Mouse (Mus musculus): Measurements from ENCODE around the gene Lmod2. TPM values are rescaled to one million over a fixed set of nuclear protein-coding genes. Genes with fewer than 3 reads are reported as not detected.

The Lmod2 gene
- total RNA-seq, 2 experiments from 2014 or later: not detected

DNA sequence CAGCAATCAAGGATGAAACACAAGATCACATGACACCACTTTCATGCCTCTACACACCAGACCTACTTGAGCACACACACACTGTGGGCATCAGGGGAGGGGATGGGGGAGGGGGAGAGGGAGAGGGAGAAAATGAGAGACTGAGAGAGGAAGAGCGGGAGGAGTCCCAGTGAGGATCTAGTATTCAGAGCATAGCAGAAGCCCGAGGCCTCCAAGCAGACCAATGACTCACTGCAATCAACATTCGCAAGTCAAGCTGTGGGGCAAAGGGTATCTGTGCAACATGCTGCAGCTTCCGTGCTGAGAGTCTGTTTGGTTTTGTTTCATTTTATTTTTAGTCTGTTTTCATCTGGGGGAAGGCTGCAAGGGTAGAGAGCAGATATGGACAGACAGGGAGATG is 34.5 kb downstream of the Lmod2 start:
- no peak for ATAC-seq (replicated peaks; ENCODE audit: low FRiP score, poor library complexity, severe bottlenecking)

DNA sequence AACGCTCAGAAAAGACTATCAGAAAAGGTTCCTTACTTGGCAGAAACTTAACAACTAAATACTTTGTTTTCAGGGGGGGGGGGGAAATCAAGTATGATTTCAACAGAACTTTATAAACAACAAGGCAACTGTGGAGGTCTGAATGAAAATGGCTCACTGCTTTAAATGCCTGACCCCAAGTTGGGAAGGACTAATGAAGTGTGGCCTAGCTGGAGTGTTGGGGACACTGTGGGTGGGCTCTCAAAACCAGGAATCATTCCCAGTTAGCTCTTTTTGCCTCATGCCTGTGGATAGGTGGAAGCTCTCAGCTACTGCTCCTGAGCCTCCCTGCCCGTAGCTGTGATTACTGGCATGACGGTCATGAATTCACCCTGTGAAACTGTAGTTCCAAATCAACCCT is 36.5 kb downstream of the Lmod2 start:
- ATAC-seq (replicated peaks; ENCODE audit: low FRiP score, poor library complexity, severe bottlenecking): no peak

DNA sequence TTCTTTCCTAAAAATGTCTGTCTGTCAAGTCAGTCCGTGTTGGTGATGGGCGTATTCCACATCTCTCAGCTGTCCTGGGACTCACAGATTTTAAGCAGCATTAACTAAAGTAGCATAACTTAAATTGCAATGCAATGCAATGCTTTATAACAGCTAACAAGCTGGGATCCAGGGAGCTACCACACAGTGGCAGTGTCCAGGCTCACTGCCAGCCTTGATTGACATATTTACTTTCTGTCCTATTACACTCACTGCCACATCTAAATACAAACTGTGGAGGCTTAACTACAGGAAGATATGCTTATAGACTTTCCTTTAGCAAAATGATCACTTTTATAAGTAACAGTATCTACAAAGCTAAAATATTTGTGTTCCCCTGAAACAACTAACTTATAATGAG is 38.3 kb downstream of the Lmod2 start:
- no peak for ATAC-seq (replicated peaks; ENCODE audit: low FRiP score, poor library complexity, severe bottlenecking)

DNA sequence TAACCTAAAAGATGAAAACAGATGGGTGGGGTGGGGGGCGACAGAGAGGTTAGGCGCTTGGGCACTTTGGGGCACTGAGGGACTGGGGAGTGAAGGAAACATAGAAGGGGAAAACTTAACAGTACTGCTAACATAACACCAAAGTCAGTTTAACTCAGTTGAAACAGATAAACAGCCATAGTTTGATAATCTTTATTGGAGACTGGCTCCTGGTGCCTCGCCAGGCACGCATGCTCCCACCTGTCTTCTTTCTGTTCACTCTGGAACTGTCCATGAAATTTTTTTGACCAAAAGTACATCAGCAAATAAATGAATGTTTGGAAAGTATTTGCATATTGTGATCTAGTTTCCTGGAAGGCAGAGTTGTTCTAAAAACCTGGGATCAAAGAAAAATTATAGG is 43.7 kb downstream of the Lmod2 start:
- no peak for ATAC-seq (replicated peaks; ENCODE audit: low FRiP score, poor library complexity, severe bottlenecking)

DNA sequence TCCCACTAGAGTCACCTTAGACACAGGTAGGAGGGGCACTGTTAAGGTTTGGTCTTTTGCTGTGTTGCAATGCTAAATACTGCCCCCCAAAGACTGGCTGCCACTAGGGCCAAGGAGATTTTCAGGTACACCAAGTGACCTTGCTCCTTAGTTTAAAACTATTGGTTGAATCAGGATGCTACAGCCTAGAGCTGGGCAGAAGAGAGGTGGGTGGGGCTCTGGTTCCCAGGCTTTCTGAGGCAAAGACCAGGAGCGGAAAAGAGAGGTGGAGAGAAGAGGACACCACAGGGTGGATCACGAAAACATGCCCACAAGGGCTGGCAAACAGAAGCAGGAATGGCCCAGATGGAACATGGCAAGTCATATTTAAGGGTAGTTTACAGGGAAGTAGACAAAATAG is 44.6 kb downstream of the Lmod2 start:
- ATAC-seq (replicated peaks; ENCODE audit: low FRiP score, poor library complexity, severe bottlenecking): no peak

DNA sequence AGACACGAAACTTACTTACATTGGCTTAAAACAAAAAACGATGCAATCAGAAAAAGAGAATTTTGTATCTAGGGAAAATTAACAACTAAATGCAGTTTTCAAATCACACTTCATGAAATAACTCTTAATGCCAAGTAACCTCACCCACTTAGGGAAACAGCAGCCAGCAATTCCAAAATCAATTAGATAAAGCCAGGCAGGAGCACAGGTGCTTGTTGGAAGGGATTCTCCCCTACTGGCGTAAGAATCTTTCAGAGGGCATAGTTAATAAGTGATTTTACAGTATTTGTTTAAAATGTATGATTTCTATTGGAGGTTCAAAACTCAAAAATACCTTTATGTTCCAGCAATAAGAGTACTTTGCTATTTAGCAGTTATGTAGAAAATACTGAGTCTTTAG is 45.4 kb downstream of the Lmod2 start:
- ATAC-seq (replicated peaks; ENCODE audit: low FRiP score, poor library complexity, severe bottlenecking): no peak

DNA sequence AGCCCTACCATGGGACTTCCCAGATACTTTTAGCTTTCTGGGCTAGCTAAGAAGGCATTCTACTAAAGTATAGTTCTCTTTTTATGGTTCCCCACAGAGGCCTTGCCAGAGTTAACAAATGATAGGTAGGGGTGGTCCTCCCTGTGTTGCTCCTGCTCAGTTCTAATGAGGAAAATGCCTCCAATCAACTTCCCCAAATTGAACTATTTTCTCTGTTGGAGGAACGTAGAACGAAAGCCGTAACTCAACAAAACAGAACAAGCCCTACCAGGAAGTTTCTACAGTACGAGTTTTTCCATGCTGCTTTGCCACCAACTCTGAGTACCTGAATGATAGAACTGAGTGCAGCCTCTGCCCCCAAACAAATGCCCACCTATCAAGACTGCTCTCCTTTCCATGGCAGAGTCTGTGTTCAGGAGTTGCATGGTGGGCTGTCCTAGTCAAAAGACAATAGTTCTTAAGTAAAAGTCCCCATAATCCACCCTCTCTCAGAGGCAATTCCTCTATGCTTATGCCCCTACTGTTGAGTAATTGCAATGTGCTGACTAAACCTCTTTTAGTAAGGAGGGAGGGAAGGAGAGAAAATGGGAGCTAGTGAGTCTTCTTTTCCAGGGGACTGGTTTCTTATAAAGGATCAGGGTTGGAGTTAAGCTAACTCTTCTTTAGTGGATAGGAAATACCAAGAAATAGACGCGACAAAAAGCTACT is 47.9 kb downstream of the Lmod2 start:
- no peak for ATAC-seq (replicated peaks; ENCODE audit: low FRiP score, poor library complexity, severe bottlenecking)

DNA sequence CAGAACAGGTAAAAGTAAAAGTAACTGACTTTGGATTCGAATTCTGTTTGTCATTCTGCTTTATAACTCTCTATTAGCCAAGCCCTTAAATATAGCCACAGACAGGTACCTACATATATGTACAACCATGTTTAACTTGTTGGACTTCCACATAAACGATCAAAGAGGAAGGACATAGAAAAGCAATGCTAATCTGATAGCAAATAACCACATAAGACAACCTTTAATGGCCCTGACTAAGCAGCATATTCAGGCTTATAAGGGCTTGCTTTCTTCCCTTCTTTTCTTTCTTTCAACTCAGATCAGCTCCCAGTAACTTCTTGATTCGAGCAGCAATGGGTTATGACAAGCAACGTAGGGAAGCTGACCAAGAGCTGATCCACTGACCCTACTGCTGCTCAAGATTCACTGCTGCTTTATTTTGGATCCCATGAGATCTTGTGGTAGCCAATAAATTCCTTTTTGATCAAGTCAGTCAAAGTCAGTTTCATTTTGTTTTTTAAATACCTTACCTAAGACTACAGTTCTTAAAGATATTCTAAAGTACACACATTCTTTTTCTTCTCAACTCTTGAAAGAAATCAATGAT is 49.6 kb downstream of the Lmod2 start:
- no peak for ATAC-seq (replicated peaks; ENCODE audit: low FRiP score, poor library complexity, severe bottlenecking)

DNA sequence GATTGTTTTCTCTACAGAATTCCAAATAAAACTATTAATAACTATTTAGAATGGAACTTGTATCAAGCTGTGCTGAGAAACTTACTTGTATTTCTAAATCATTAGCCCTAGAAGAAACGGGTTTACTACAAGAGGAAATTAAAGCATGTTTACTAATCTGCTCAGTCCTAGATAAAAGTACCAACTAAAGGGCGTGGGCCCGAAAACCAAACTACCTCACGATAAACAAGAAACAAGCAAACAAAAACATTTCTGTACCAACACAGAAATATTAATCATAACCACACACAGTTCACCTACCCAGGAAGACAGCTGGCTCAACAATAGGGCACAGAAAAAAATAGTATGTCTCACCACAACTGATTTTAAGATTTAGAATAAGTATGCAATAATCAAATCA is 50.8 kb downstream of the Lmod2 start:
- no peak for ATAC-seq (replicated peaks; ENCODE audit: low FRiP score, poor library complexity, severe bottlenecking)

DNA sequence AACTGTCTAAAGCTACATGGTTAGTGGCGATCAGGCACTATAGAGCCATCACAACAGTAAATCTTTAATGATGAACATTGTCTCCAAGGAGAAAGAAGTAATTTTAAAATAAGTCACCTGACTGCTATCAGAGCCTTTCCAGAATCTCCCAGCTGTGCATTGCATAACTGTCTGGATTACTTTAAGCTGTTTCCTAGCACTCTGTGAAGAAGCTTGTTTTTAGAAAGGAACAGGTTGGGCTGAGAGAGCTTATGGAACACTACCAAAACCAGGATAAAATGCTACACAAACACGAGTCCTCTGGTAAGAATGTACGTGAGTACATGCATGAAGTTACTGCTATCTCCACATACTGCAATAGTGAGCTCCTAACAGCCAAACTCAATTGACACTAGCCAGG is 53.2 kb downstream of the Lmod2 start:
- no peak for ATAC-seq (replicated peaks; ENCODE audit: low FRiP score, poor library complexity, severe bottlenecking)

DNA sequence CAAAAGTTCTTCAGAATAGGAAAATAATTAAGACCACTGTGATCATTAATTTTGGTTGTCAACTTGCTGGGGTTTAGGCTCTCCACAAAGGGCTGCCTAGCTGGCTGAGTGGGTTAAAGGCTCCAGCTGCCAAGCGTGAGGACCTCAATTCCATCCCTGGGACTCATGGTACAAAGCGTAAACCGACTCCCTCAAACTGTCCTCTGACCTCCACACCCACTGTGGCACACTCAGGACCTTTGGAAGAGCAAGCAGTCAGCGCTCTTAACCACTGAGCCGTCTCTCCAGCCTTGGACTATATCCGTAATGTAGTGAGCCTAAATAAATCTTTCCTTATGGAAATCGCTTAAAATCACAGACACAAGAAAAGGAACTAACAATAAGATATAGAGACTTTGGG is 54.0 kb downstream of the Lmod2 start:
- no peak for ATAC-seq (replicated peaks; ENCODE audit: low FRiP score, poor library complexity, severe bottlenecking)

Other genes with a start within 250 kb of the Lmod2 start
- gene Iqub, start 82.7 kb upstream of the Lmod2 start, total RNA-seq (2015; ENCODE audit: low replicate concordance): not detected in 2 replicates
- not detected in 2 replicates for gene Iqub, start 82.7 kb upstream of the Lmod2 start, total RNA-seq (2017; ENCODE audit: low replicate concordance)
- gene Ndufa5, start 69.7 kb upstream of the Lmod2 start, total RNA-seq (2015; ENCODE audit: low replicate concordance): 14.0 and 24.2 TPM in 2 replicates
- gene Ndufa5, start 69.7 kb upstream of the Lmod2 start, total RNA-seq (2017; ENCODE audit: low replicate concordance): 44.5 and 82.2 TPM in 2 replicates
- gene Asb15, start 69.6 kb upstream of the Lmod2 start, total RNA-seq (2015; ENCODE audit: low replicate concordance): not detected in 2 replicates
- not detected in 2 replicates for gene Asb15, start 69.6 kb upstream of the Lmod2 start, total RNA-seq (2017; ENCODE audit: low replicate concordance)
- 13.2 and 18.8 TPM in 2 replicates for gene Wasl, start 67.2 kb downstream of the Lmod2 start, total RNA-seq (2015; ENCODE audit: low replicate concordance)
- gene Wasl, start 67.2 kb downstream of the Lmod2 start, total RNA-seq (2017; ENCODE audit: low replicate concordance): 13.1 and 17.4 TPM in 2 replicates
- gene Hyal6, start 135.5 kb downstream of the Lmod2 start, total RNA-seq (2015; ENCODE audit: low replicate concordance): not detected in 2 replicates
- gene Hyal6, start 135.5 kb downstream of the Lmod2 start, total RNA-seq (2017; ENCODE audit: low replicate concordance): not detected in 2 replicates
- gene Hyal4, start 150.6 kb downstream of the Lmod2 start, total RNA-seq (2015; ENCODE audit: low replicate concordance): not detected in 2 replicates
- not detected in 2 replicates for gene Hyal4, start 150.6 kb downstream of the Lmod2 start, total RNA-seq (2017; ENCODE audit: low replicate concordance)
- gene Spam1, start 193.4 kb downstream of the Lmod2 start, total RNA-seq (2015; ENCODE audit: low replicate concordance): not detected in 2 replicates
- gene Spam1, start 193.4 kb downstream of the Lmod2 start, total RNA-seq (2017; ENCODE audit: low replicate concordance): not detected in 2 replicates

Data from erythroblast, adult 5-6 weeks (primary cell).